Mouse (Mus musculus): ENCODE measurements around the gene Bpifb3. TPM values are rescaled to one million over a fixed set of nuclear protein-coding genes. Genes with fewer than 3 reads are reported as not detected.

The Bpifb3 gene
- polyA plus RNA-seq (2014; fragmentation: Nextera tagmentation; extraction: Ambion mirVana) = not detected in 2 replicates

DNA sequence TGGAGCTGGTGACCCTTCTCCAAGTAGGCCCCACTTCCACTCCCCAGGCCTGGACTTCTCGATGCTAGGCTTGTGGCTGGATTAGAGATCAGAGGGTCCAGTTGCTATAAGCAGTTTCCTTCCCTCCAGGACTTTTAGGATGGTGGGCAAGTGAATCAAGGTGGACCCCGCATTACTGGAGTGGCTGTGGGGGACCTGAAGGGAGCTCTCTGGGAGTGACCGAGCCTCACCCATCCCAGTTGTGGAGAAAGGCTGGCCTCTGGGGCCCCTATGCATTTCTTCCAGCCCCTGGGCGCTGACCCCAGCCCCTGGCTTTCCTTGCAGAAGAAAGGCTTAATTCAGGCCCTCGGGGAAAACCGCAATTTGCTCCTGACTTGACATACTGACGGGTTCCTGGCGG is at the start of gene Bpifb3:
TSS of gene Bpifb3 (plus strand) at position 301 of the 400 bp plus-strand sequence.
- H3K4me1 ChIP-seq (ENCODE audit: control insufficient read depth, insufficient read depth, low read length) = no peaks in the 10 kb centered on the region
- no peaks in the 10 kb centered on the region for H3K9me3 ChIP-seq (replicated peaks; ENCODE audit: control insufficient read depth, low read length)
- no peak within 1 kb of the TSS for H3K4me2 ChIP-seq (ENCODE audit: low read depth, low read length)
- no peaks in the 10 kb centered on the region for H3K27me3 ChIP-seq (ENCODE audit: control insufficient read depth, insufficient read depth, low read length)
- ATAC-seq (replicated peaks; ENCODE audit: insufficient number of reproducible peaks, low FRiP score, low TSS enrichment, low read depth) = no peak
- H3K36me3 ChIP-seq (replicated peaks; ENCODE audit: control insufficient read depth, insufficient read depth, low read depth, low read length) = no peaks in the 10 kb centered on the region
- no peak within 1 kb of the TSS for H3K9ac ChIP-seq (replicated peaks; ENCODE audit: low read length)
- H3K4me3 ChIP-seq (ENCODE audit: low read depth, low read length) = no peak within 1 kb of the TSS
- no peak for DNase-seq (ENCODE audit: low spot score)
- WGBS = 55% methylated on average over 8 of the region's 8 CpGs
- H3K27ac ChIP-seq (replicated peaks; ENCODE audit: low read depth, low read length) = no peak within 1 kb of the TSS

- Histone ChIP-seq H3K9me3 (replicated peaks; ENCODE audit: control insufficient read depth, low read length) (no peaks in the 10 kb centered on the region), H3K27me3 (ENCODE audit: control insufficient read depth, insufficient read depth, low read length) (no peaks in the 10 kb centered on the region), H3K9ac (replicated peaks; ENCODE audit: low read length) (no peak within 1 kb of the TSS), H3K4me1 (ENCODE audit: control insufficient read depth, insufficient read depth, low read length) (no peaks in the 10 kb centered on the region), H3K4me3 (ENCODE audit: low read depth, low read length) (no peak within 1 kb of the TSS), H3K4me2 (ENCODE audit: low read depth, low read length) (no peak within 1 kb of the TSS), H3K27ac (replicated peaks; ENCODE audit: low read depth, low read length) (no peak within 1 kb of the TSS), H3K36me3 (replicated peaks; ENCODE audit: control insufficient read depth, insufficient read depth, low read depth, low read length) (no peaks in the 10 kb centered on the region)
- ATAC-seq (replicated peaks; ENCODE audit: insufficient number of reproducible peaks, low FRiP score, low TSS enrichment, low read depth) (no peak), DNase-seq (ENCODE audit: low spot score) (no peak)
- 92% methylated on average over 4 of the region's 4 CpGs for WGBS
These were observed 47.0 kb upstream of the Bpifb3 start, which contains the start of gene Sun5 for GRCm38 (mm10) chr2:153870984-153871383. Gene Sun5 (minus strand): TSS chr2:153871084.

DNA sequence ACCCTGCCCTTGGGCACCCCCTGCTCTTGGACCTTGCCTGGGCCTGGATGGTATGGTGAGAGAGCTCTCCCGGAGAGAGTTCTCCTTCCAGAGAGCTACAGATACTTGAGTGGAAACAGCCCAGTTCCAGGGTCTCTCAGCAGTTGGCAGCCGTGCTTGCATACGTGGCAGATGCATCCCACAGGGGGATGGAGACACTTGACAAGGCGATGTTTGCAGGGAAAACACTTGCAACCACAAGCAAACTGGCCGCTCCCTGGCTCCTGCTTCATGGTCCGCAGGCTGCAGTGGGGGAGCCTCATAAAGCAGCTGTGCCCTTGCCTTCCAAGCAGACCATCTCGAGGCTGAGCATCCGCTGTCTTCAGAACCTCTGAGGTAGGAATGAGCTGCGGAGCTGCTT is 43.3 kb upstream of the Bpifb3 start, which contains the start of gene Bpifb2:
TSS of gene Bpifb2 (plus strand) at position 301 of the 400 bp plus-strand sequence.
- no peak within 1 kb of the TSS for H3K27ac ChIP-seq (replicated peaks; ENCODE audit: low read depth, low read length)
- no peaks in the 10 kb centered on the region for H3K4me1 ChIP-seq (ENCODE audit: control insufficient read depth, insufficient read depth, low read length)
- no peak within 1 kb of the TSS for H3K9ac ChIP-seq (replicated peaks; ENCODE audit: low read length)
- WGBS = 68% methylated on average over 9 of the region's 9 CpGs
- no peaks in the 10 kb centered on the region for H3K27me3 ChIP-seq (ENCODE audit: control insufficient read depth, insufficient read depth, low read length)
- no peaks in the 10 kb centered on the region for H3K36me3 ChIP-seq (replicated peaks; ENCODE audit: control insufficient read depth, insufficient read depth, low read depth, low read length)
- H3K4me3 ChIP-seq (ENCODE audit: low read depth, low read length) = no peak within 1 kb of the TSS
- H3K4me2 ChIP-seq (ENCODE audit: low read depth, low read length) = no peak within 1 kb of the TSS
- H3K9me3 ChIP-seq (replicated peaks; ENCODE audit: control insufficient read depth, low read length) = no peaks in the 10 kb centered on the region
- no peak for DNase-seq (ENCODE audit: low spot score)
- ATAC-seq (replicated peaks; ENCODE audit: insufficient number of reproducible peaks, low FRiP score, low TSS enrichment, low read depth) = no peak

DNA sequence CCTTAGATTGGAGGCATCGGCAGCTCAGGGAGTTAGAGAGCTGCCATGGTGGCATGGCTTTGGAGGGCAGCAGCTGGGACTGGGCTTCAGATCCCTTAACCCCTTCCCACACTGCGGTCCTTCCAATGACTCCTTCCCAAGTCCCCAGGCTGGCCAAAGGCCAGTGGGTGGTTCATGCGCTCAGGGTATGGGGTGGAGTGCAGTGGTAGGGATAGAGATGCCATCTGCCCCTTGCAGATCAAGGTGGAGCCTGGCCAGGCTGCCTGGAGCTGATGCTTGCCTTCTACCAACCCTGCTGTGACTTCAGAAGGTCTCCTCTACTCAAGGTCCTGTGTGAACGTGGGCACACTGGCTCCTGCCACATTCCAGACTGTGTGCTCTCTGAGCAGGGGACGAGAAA is 18.9 kb upstream of the Bpifb3 start:
- no peak for ATAC-seq (replicated peaks; ENCODE audit: insufficient number of reproducible peaks, low FRiP score, low TSS enrichment, low read depth)
- Histone ChIP-seq H3K27ac (replicated peaks; ENCODE audit: low read depth, low read length) (no peak overlapping the region), H3K9me3 (replicated peaks; ENCODE audit: control insufficient read depth, low read length) (no peaks in the 10 kb centered on the region), H3K36me3 (replicated peaks; ENCODE audit: control insufficient read depth, insufficient read depth, low read depth, low read length) (no peaks in the 10 kb centered on the region), H3K4me2 (ENCODE audit: low read depth, low read length) (no peak overlapping the region), H3K27me3 (ENCODE audit: control insufficient read depth, insufficient read depth, low read length) (no peaks in the 10 kb centered on the region), H3K4me1 (ENCODE audit: control insufficient read depth, insufficient read depth, low read length) (no peaks in the 10 kb centered on the region), H3K9ac (replicated peaks; ENCODE audit: low read length) (no peak overlapping the region), H3K4me3 (ENCODE audit: low read depth, low read length) (no peak overlapping the region)
- DNase-seq (ENCODE audit: low spot score) = no peak
- 78% methylated on average over 5 of the region's 5 CpGs for WGBS

DNA sequence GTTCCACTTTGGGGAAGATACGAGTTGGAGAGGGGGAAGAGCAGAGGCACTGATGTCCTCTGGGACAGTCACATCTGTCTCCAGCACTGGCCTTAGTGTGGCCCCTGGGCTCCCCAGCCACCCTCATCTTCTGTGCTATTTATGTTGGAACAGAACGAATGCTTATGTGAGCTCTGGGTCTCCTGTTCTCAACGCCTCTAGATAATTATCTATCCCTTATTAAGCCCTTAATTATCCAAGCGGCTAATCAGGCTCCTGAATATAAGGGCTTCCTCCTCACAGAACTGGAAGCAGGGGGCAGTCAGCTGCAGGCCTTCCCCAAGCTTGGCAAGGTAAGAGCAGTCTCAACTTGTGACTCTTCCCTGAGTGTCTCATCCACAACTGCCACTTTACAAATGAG is 17.9 kb upstream of the Bpifb3 start, which contains the start of gene Bpifb6:
TSS of gene Bpifb6 (plus strand) at position 301 of the 400 bp plus-strand sequence.
- no peak for ATAC-seq (replicated peaks; ENCODE audit: insufficient number of reproducible peaks, low FRiP score, low TSS enrichment, low read depth)
- Histone ChIP-seq H3K9ac (replicated peaks; ENCODE audit: low read length) (no peak within 1 kb of the TSS), H3K4me1 (ENCODE audit: control insufficient read depth, insufficient read depth, low read length) (no peaks in the 10 kb centered on the region), H3K4me2 (ENCODE audit: low read depth, low read length) (no peak within 1 kb of the TSS), H3K27me3 (ENCODE audit: control insufficient read depth, insufficient read depth, low read length) (no peaks in the 10 kb centered on the region), H3K4me3 (ENCODE audit: low read depth, low read length) (no peak within 1 kb of the TSS), H3K9me3 (replicated peaks; ENCODE audit: control insufficient read depth, low read length) (no peaks in the 10 kb centered on the region), H3K36me3 (replicated peaks; ENCODE audit: control insufficient read depth, insufficient read depth, low read depth, low read length) (no peaks in the 10 kb centered on the region), H3K27ac (replicated peaks; ENCODE audit: low read depth, low read length) (no peak within 1 kb of the TSS)
- DNase-seq (ENCODE audit: low spot score) = no peak
- WGBS = 71% methylated on average over 4 of the region's 4 CpGs

DNA sequence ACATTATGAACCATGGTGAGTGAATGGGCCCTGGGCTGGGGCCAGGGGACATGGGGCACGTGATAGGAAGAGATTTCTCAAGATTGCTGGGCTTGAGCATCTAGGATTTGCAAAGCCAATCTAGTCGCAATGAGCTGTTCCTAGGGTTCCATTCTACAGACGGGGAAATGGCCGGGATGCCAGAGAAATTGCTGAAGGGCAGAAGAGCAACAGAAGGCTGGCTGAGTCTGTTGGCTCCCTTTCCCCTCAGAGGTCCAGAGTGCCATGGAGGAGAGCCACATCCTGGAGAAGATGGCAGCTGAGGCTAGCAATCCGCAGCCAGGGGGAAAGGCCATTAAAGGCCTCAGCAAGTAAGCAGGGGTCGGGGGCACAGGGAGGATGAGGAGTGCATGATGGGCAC is 15.3 kb upstream of the Bpifb3 start:
- WGBS = 79% methylated on average over 6 of the region's 6 CpGs
- no peak for ATAC-seq (replicated peaks; ENCODE audit: insufficient number of reproducible peaks, low FRiP score, low TSS enrichment, low read depth)
- H3K9ac ChIP-seq (replicated peaks; ENCODE audit: low read length) = no peak overlapping the region

GRCm38 (mm10) chr2:153906626-153907025 is 11.4 kb upstream of the Bpifb3 start:
- no peaks in the 10 kb centered on the region for H3K27me3 ChIP-seq (ENCODE audit: control insufficient read depth, insufficient read depth, low read length)
- no peak overlapping the region for H3K4me3 ChIP-seq (ENCODE audit: low read depth, low read length)
- H3K36me3 ChIP-seq (replicated peaks; ENCODE audit: control insufficient read depth, insufficient read depth, low read depth, low read length) = no peaks in the 10 kb centered on the region
- ATAC-seq (replicated peaks; ENCODE audit: insufficient number of reproducible peaks, low FRiP score, low TSS enrichment, low read depth) = no peak
- no peak overlapping the region for H3K9ac ChIP-seq (replicated peaks; ENCODE audit: low read length)
- no peak for DNase-seq (ENCODE audit: low spot score)
- WGBS = 90% methylated on average over 4 of the region's 4 CpGs
- H3K27ac ChIP-seq (replicated peaks; ENCODE audit: low read depth, low read length) = no peak overlapping the region
- no peak overlapping the region for H3K4me2 ChIP-seq (ENCODE audit: low read depth, low read length)
- no peaks in the 10 kb centered on the region for H3K9me3 ChIP-seq (replicated peaks; ENCODE audit: control insufficient read depth, low read length)
- no peaks in the 10 kb centered on the region for H3K4me1 ChIP-seq (ENCODE audit: control insufficient read depth, insufficient read depth, low read length)

More for the DNA sequence above, 15.3 kb upstream of the Bpifb3 start:
- Histone ChIP-seq H3K27ac (replicated peaks; ENCODE audit: low read depth, low read length) (no peak overlapping the region), H3K27me3 (ENCODE audit: control insufficient read depth, insufficient read depth, low read length) (no peaks in the 10 kb centered on the region), H3K36me3 (replicated peaks; ENCODE audit: control insufficient read depth, insufficient read depth, low read depth, low read length) (no peaks in the 10 kb centered on the region), H3K9me3 (replicated peaks; ENCODE audit: control insufficient read depth, low read length) (no peaks in the 10 kb centered on the region), H3K4me2 (ENCODE audit: low read depth, low read length) (no peak overlapping the region), H3K4me1 (ENCODE audit: control insufficient read depth, insufficient read depth, low read length) (no peaks in the 10 kb centered on the region), H3K4me3 (ENCODE audit: low read depth, low read length) (no peak overlapping the region)
- DNase-seq (ENCODE audit: low spot score) = no peak

DNA sequence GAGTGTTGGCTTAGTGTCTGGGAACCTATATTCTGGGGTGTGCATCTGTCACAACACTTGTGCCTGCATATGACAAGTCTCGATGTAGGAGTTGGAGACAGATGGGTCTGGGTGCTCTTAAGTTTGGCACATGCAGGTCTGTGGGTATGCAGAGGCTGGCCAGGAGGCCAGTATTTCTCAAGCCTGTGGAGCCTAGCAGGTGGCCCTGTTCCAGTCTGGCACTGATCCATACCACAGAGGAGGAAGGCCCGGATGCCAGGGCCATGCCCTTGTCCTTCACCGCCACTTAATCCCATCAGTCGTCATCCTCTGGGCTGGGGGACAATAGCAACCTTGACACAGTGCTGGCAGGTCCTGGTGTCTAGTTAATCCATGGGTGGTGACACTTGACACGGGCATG is 3.9 kb upstream of the Bpifb3 start:
- 73% methylated on average over 5 of the region's 5 CpGs for WGBS
- no peak for ATAC-seq (replicated peaks; ENCODE audit: insufficient number of reproducible peaks, low FRiP score, low TSS enrichment, low read depth)
- no peaks in the 10 kb centered on the region for H3K27me3 ChIP-seq (ENCODE audit: control insufficient read depth, insufficient read depth, low read length)

More for the DNA sequence above, 3.9 kb upstream of the Bpifb3 start:
- Histone ChIP-seq H3K9ac (replicated peaks; ENCODE audit: low read length) (no peak overlapping the region), H3K27ac (replicated peaks; ENCODE audit: low read depth, low read length) (no peak overlapping the region), H3K4me2 (ENCODE audit: low read depth, low read length) (no peak overlapping the region), H3K4me1 (ENCODE audit: control insufficient read depth, insufficient read depth, low read length) (no peaks in the 10 kb centered on the region), H3K4me3 (ENCODE audit: low read depth, low read length) (no peak overlapping the region), H3K36me3 (replicated peaks; ENCODE audit: control insufficient read depth, insufficient read depth, low read depth, low read length) (no peaks in the 10 kb centered on the region), H3K9me3 (replicated peaks; ENCODE audit: control insufficient read depth, low read length) (no peaks in the 10 kb centered on the region)
- DNase-seq (ENCODE audit: low spot score) = no peak
